Mouse (Mus musculus) myocyte (in vitro differentiated cells): ENCODE results near the gene Acot8. TPM values are rescaled to one million over a fixed set of nuclear protein-coding genes. Genes with fewer than 3 reads are reported as not detected.

Experiments
- H3K27me3 ChIP-seq: one replicate; pipeline ENCODE4 v1.6.1; 2011; ENCODE audit not compliant: control insufficient read depth, insufficient read depth, insufficient read length
- H3K36me3 ChIP-seq: one replicate; pipeline ENCODE4 v1.6.1; 2011; ENCODE audit not compliant: control insufficient read depth, insufficient read depth
- H3K4me2 ChIP-seq: one replicate; pipeline ENCODE4 v1.6.1; 2011; ENCODE audit warnings: low read depth, control low read depth
- H3K4me3 ChIP-seq: one replicate; pipeline ENCODE4 v1.5.1; 2011; ENCODE audit warnings: mild to moderate bottlenecking, control low read depth, moderate library complexity
- H3K79me2 ChIP-seq: one replicate; pipeline ENCODE4 v1.6.1; 2011; ENCODE audit not compliant: control insufficient read depth, insufficient read depth
- H3ac ChIP-seq: one replicate; pipeline ENCODE4 v1.6.1; 2011; ENCODE audit not compliant: control insufficient read depth, insufficient read length
- CEBPB ChIP-seq: IDR thresholded peaks from 2 replicates; pipeline ENCODE4 v1.6.1; 2011; ENCODE audit warnings: mild to moderate bottlenecking, moderate library complexity; ENCODE audit not compliant: poor library complexity, insufficient read depth, severe bottlenecking
- E2F4 ChIP-seq: IDR thresholded peaks from one replicate; pipeline ENCODE4 v1.6.1; 2011; ENCODE audit warnings: mild to moderate bottlenecking, control low read depth, moderate library complexity; ENCODE audit not compliant: insufficient read depth
- MAX ChIP-seq: IDR thresholded peaks from one replicate; pipeline ENCODE4 v1.6.1; 2011; ENCODE audit warnings: low read depth, mild to moderate bottlenecking, control low read depth
- MYOD1 ChIP-seq, 3 experiments: IDR thresholded peaks; one replicate each; pipeline ENCODE4 v1.6.1; 2011; ENCODE audit warnings: control low read depth in 2 of 3, low read depth in 2 of 3, mild to moderate bottlenecking in 2 of 3, moderate library complexity in 1 of 3; ENCODE audit not compliant: insufficient read length in 2 of 3, control insufficient read depth in 1 of 3
- MYOG ChIP-seq, 3 experiments: IDR thresholded peaks; one replicate each; pipeline ENCODE4 v1.6.1; 2011; ENCODE audit warnings: control low read depth in 2 of 3, low read depth in 2 of 3, mild to moderate bottlenecking in 2 of 3; ENCODE audit not compliant: insufficient read length in 2 of 3, control insufficient read depth in 1 of 3, insufficient read depth in 1 of 3
- POLR2A ChIP-seq: IDR thresholded peaks from one replicate; pipeline ENCODE4 v1.6.1; 2011; ENCODE audit warnings: low read depth, mild to moderate bottlenecking, control low read depth, moderate library complexity; ENCODE audit not compliant: insufficient read length
- POLR2AphosphoS2 ChIP-seq: IDR thresholded peaks from one replicate; pipeline ENCODE4 v1.6.1; 2011; ENCODE audit warnings: low read depth, control low read depth; ENCODE audit not compliant: insufficient read length
- REST ChIP-seq: IDR thresholded peaks from one replicate; pipeline ENCODE4 v1.6.1; 2011; ENCODE audit warnings: mild to moderate bottlenecking, control low read depth, moderate library complexity; ENCODE audit not compliant: insufficient read depth, insufficient read length
- SRF ChIP-seq: IDR thresholded peaks from one replicate; pipeline ENCODE4 v1.6.1; 2011; ENCODE audit warnings: low read depth; ENCODE audit not compliant: control insufficient read depth, insufficient read length
- TCF12 ChIP-seq: IDR thresholded peaks from one replicate; pipeline ENCODE4 v1.6.1; 2011; ENCODE audit warnings: mild to moderate bottlenecking, control low read depth; ENCODE audit not compliant: poor library complexity, insufficient read depth, severe bottlenecking
- TCF3 ChIP-seq: IDR thresholded peaks from one replicate; pipeline ENCODE4 v1.6.1; 2011; ENCODE audit warnings: low read depth, control low read depth; ENCODE audit not compliant: insufficient read length
- USF1 ChIP-seq: IDR thresholded peaks from one replicate; pipeline ENCODE4 v1.6.1; 2011; ENCODE audit warnings: low read depth, mild to moderate bottlenecking, control low read depth, moderate library complexity
- polyA plus RNA-seq: library from polyadenylated mRNA; unstranded; fragments of >200 nt; fragmentation: generic; extraction: Trizol; gene quantifications from one replicate; pipeline ENCODE4 v1.2.1, GENCODE M21; 2012; ENCODE audit warnings: missing spikeins

Gene Acot8
- polyA plus RNA-seq, 1 experiment: 24.5 TPM

DNA sequence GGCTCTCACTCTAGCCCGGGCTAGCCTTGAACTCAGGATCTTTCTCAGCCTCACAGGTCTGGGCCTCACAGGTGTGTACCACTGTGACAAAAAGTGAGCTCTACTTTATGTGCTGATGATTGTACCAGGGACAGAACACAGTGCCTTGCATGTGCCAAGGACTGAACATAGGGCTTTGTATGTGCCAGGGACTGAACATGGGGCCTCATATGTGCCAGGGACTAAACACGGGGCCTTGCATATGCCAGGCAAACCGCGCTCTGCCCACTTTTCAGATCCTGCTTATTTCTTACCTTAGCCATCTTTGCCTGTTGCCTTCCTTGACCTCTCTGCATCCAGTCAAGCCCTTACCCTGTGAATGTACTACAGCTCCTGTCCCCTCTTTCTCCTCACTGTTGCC is 42.7 kb downstream of the Acot8 start:
- Histone ChIP-seq H3K79me2 (no peaks in the 10 kb centered on the region), H3K36me3 (peaks cover 55% of the 10 kb centered on the region), H3K4me2 (no peak overlapping the region), H3K27me3 (no peaks in the 10 kb centered on the region), H3K4me3 (no peak overlapping the region), H3ac (no peak overlapping the region)
- TF ChIP-seq SRF (no peak), MAX (no peak), REST (no peak), MYOD1 (IDR thresholded peaks at IDR 0.05; ENCODE audit: control insufficient read depth in 1 of 3, insufficient read length in 2 of 3, low read depth in 2 of 3) (no peak), USF1 (no peak), TCF3 (no peak), TCF12 (no peak), POLR2A (no peak), E2F4 (no peak), POLR2AphosphoS2 (no peak), CEBPB (no peak), MYOG (IDR thresholded peaks at IDR 0.05; ENCODE audit: control insufficient read depth in 1 of 3, insufficient read depth in 1 of 3, insufficient read length in 2 of 3, low read depth in 2 of 3) (no peak)

DNA sequence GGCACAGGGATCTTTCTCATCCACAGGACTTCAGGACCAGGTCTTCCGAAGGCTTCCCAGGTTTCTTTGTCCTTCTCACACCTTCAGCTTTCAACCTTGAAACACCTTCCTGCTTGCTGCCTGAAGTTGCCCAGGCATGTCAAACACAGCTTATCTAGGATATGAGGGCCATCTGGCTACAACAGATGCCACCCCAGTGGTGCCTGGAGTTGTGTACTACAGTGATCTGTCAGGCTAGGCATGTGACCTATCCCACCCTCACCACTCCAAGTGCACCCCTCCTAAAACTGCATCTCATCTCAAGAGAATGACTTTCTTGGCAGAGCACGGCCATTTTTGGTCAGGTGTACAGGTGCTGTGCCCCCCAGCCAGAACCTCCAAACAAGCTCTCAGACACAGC is 43.2 kb downstream of the Acot8 start:
- no peaks in the 10 kb centered on the region for H3K79me2 ChIP-seq
- TF ChIP-seq MAX (no peak), MYOD1 (IDR thresholded peaks at IDR 0.05; ENCODE audit: control insufficient read depth in 1 of 3, insufficient read length in 2 of 3, low read depth in 2 of 3) (no peak), MYOG (IDR thresholded peaks at IDR 0.05; ENCODE audit: control insufficient read depth in 1 of 3, insufficient read depth in 1 of 3, insufficient read length in 2 of 3, low read depth in 2 of 3) (no peak), USF1 (no peak), E2F4 (no peak), CEBPB (no peak), TCF12 (no peak), POLR2AphosphoS2 (no peak), TCF3 (no peak), POLR2A (no peak), SRF (no peak), REST (no peak)
- no peak overlapping the region for H3K4me2 ChIP-seq
- H3ac ChIP-seq: no peak overlapping the region
- no peak overlapping the region for H3K4me3 ChIP-seq
- H3K36me3 ChIP-seq: peaks cover 60% of the 10 kb centered on the region
- no peaks in the 10 kb centered on the region for H3K27me3 ChIP-seq

DNA sequence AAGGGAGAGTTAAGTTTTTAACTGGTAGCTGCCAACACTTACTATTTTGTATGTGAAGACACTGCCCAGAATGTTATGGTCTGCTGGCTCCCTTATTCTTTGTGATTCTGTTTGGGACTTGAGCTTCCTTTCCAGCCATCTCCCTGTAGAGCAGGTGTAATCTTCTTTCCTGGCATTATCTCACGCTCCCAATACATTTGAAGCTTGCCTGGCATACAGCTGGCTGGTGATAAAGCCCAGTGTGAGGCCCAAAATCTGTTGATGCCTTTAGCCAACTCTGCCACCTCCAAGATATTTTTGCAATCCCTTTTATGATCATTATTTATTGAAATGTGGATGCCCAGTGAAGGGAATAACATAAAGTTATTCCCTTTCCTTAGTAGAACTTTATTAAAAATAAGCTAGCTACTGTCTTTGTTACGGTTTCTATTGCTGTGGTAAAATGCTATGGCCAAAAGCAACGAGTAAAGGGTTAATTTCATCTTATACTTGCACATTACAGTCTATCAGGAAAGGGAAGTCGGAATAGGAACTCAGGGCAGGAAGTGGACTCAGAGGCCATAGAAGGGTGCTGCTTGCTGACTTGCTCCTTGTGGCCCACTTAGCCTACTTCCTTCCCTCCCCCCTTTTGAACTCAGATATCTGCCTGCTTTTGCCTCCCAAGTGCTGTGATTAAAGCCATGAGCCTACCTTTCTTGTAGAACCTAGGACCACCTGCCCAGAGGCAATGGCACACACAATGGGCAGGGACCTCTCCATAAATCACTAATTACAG is 44.4 kb downstream of the Acot8 start:
- no peak for TF ChIP-seq SRF
- no peak for TF ChIP-seq POLR2AphosphoS2
- no peak for TF ChIP-seq TCF3
- no peak for TF ChIP-seq E2F4
- TF ChIP-seq MYOG (IDR thresholded peaks at IDR 0.05; ENCODE audit: control insufficient read depth in 1 of 3, insufficient read depth in 1 of 3, insufficient read length in 2 of 3, low read depth in 2 of 3): no peak
- no peak for TF ChIP-seq TCF12
- no peak for TF ChIP-seq CEBPB
- no peak for TF ChIP-seq REST
- no peak for TF ChIP-seq USF1
- Histone ChIP-seq H3K36me3 (peaks cover 67% of the 10 kb centered on the region), H3K79me2 (no peaks in the 10 kb centered on the region), H3K4me3 (no peak overlapping the region), H3K4me2 (no peak overlapping the region), H3K27me3 (no peaks in the 10 kb centered on the region), H3ac (no peak overlapping the region)

DNA sequence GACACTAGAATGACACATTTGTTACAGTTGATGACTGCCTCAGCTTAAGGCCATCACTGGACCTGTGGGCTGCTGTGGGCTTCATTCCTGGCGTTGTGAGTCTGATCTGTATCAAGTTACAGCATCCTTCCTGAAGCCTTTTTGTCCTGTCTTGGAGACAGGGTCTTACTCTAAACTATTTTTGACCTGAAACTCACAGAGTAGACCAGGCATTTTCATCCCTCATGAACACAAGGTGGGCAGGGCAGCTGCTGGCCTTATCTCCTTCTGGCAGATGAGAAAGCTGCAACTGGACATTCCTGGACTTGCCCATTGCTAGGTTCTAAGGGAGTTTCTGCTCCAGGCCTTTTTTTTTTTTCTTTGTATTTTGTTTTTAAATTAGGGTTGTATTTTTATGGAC is 46.0 kb downstream of the Acot8 start:
- no peak overlapping the region for H3K4me2 ChIP-seq
- TF ChIP-seq CEBPB (no peak), TCF3 (no peak), MYOG (IDR thresholded peaks at IDR 0.05; ENCODE audit: control insufficient read depth in 1 of 3, insufficient read depth in 1 of 3, insufficient read length in 2 of 3, low read depth in 2 of 3) (no peak), POLR2AphosphoS2 (no peak), E2F4 (no peak), MYOD1 (IDR thresholded peaks at IDR 0.05; ENCODE audit: control insufficient read depth in 1 of 3, insufficient read length in 2 of 3, low read depth in 2 of 3) (no peak), SRF (no peak), REST (no peak), MAX (no peak), POLR2A (no peak), USF1 (no peak), TCF12 (no peak)
- no peak overlapping the region for H3K4me3 ChIP-seq
- peaks cover 73% of the 10 kb centered on the region for H3K36me3 ChIP-seq
- no peaks in the 10 kb centered on the region for H3K27me3 ChIP-seq
- no peaks in the 10 kb centered on the region for H3K79me2 ChIP-seq
- no peak overlapping the region for H3ac ChIP-seq
